ENCODE assay signal across 13 mouse cellular contexts in the genomic region with DNA sequence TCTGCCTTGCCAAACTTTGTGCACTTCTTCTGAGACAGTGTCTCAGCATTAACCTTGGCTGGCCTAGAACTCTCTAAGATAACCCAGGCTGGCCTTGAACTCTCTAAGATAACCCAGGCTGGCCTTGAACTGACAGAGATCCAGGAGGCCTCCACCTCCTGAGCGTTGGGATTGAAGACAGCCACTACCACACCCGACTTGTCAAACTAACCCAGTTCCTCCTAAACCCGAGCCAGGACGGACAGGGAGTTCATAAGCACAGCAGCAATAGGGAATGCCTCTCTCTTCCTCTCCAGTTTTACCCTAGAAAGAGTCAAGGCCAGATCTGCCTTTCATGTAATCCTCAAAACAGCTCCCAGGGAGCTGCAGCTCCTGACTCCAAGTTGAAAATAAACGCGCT. TPM values are rescaled to one million over a fixed set of nuclear protein-coding genes. Genes with fewer than 3 reads are reported as not detected.
A peak's percentile ranks its signal among the peaks of the same experiment; 100 is the strongest.
DNase-seq lines count a peak whose midpoint lies in the region; ATAC-seq and TF ChIP-seq lines count a peak whose summit lies in the region.
"Had no signal": no experiment of that assay in that cellular context is flagged by ENCODE, and none has a peak within 500 bp of the region (broad histone marks: within the 10 kb centered on the region; RNA-seq: fewer than 3 reads in every experiment).

No protein-coding gene starts in this region.

- no peak overlapping the region for H3K4me3 ChIP-seq in forebrain, embryonic 12.5 days (replicated peaks)
- H3K4me3 ChIP-seq in forebrain, embryonic 11.5 days (ENCODE audit: low read depth, low read length) = no peak overlapping the region
- no peak overlapping the region for H3K4me3 ChIP-seq in kidney, postnatal 0 days (replicated peaks; ENCODE audit: low read depth, low read length)
- H3K4me3 ChIP-seq in embryonic facial prominence, embryonic 15.5 days (replicated peaks) = no peak overlapping the region
- peak overlapping the region; percentile 67 for H3K4me3 ChIP-seq in myocyte
- no peak overlapping the region for H3K4me3 ChIP-seq in midbrain, postnatal 0 days (ENCODE audit: low read depth, low read length)

- 0 out of 2 replicates have a peak, but pooled peaks cover 5% of the 10 kb centered on the region for H3K36me3 ChIP-seq in forebrain, embryonic 12.5 days (replicated peaks)
- no peaks in the 10 kb centered on the region for H3K36me3 ChIP-seq in forebrain, embryonic 11.5 days (ENCODE audit: control insufficient read depth, insufficient read depth, low read length)
- peaks cover 4% of the 10 kb centered on the region; the same call in 1 of the 2 replicates for H3K36me3 ChIP-seq in kidney, postnatal 0 days (ENCODE audit: insufficient read depth, low read length)
- H3K36me3 ChIP-seq in embryonic facial prominence, embryonic 15.5 days = peaks cover 4% of the 10 kb centered on the region; the same call in 1 of the 2 replicates
- H3K36me3 ChIP-seq in myocyte (ENCODE audit: control insufficient read depth, insufficient read depth) = peaks cover 7% of the 10 kb centered on the region
- no peaks in the 10 kb centered on the region for H3K36me3 ChIP-seq in midbrain, postnatal 0 days (ENCODE audit: insufficient read depth, low read length)
- H3K36me3 ChIP-seq: forebrain, embryonic 15.5 days had no signal

- DNase-seq in forebrain, embryonic 11.5 days (ENCODE audit: low spot score) = no peak
- no peak for DNase-seq in kidney, postnatal 0 days (ENCODE audit: low spot score)
- DNase-seq in kidney, postnatal 25 days = no peak
- no peak for DNase-seq in midbrain, postnatal 0 days (ENCODE audit: low spot score)
- DNase-seq in right cerebral cortex, postnatal 4 days = no peak
- DNase-seq: cerebellum, postnatal 36 days; heart, postnatal 36 days; kidney, adult 9 months; lung, postnatal 4 days had no signal

- WGBS in forebrain, embryonic 12.5 days = 76% methylated on average over 6 of the region's 6 CpGs
- 80% methylated on average over 6 of the region's 6 CpGs for WGBS in forebrain, embryonic 11.5 days
- 57% methylated on average over 6 of the region's 6 CpGs for WGBS in kidney, postnatal 0 days
- WGBS in embryonic facial prominence, embryonic 15.5 days = 42% methylated on average over 6 of the region's 6 CpGs
- WGBS in midbrain, postnatal 0 days = 66% methylated on average over 6 of the region's 6 CpGs

- TF ChIP-seq CTCF in kidney, postnatal 0 days (IDR thresholded peaks at IDR 0.05; ENCODE audit: low read depth) = no peak
- no peak for TF ChIP-seq CTCF in midbrain, postnatal 0 days (IDR thresholded peaks at IDR 0.05)

- H3K9ac ChIP-seq in forebrain, embryonic 12.5 days = 0 out of 2 replicates have a peak overlapping the region, but pooled peaks have one; percentile 29
- H3K9ac ChIP-seq in forebrain, embryonic 11.5 days (ENCODE audit: low read length) = no peak overlapping the region
- no peak overlapping the region for H3K9ac ChIP-seq in kidney, postnatal 0 days (ENCODE audit: low read depth, low read length)
- H3K9ac ChIP-seq in embryonic facial prominence, embryonic 15.5 days = no peak overlapping the region
- H3K9ac ChIP-seq in midbrain, postnatal 0 days (replicated peaks; ENCODE audit: low read length, poor library complexity, severe bottlenecking) = no peak overlapping the region
- H3K9ac ChIP-seq: forebrain, embryonic 15.5 days had no signal

- no peak for TF ChIP-seq POLR2A in myocyte (IDR thresholded peaks at IDR 0.05; ENCODE audit: insufficient read length, low read depth)

- no peaks in the 10 kb centered on the region for H3K27me3 ChIP-seq in forebrain, embryonic 12.5 days
- no peaks in the 10 kb centered on the region for H3K27me3 ChIP-seq in forebrain, embryonic 11.5 days (ENCODE audit: control insufficient read depth, insufficient read depth, low read length)
- no peaks in the 10 kb centered on the region for H3K27me3 ChIP-seq in kidney, postnatal 0 days (ENCODE audit: insufficient read depth, low read length)
- H3K27me3 ChIP-seq in embryonic facial prominence, embryonic 15.5 days = no peaks in the 10 kb centered on the region
- no peaks in the 10 kb centered on the region for H3K27me3 ChIP-seq in myocyte (ENCODE audit: control insufficient read depth, insufficient read depth, insufficient read length)
- H3K27me3 ChIP-seq in midbrain, postnatal 0 days (ENCODE audit: insufficient read depth, low read length) = no peaks in the 10 kb centered on the region
- H3K27me3 ChIP-seq: forebrain, embryonic 15.5 days had no signal

- H3ac ChIP-seq in myocyte (ENCODE audit: control insufficient read depth, insufficient read length) = no peak overlapping the region

- H3K4me2 ChIP-seq in forebrain, embryonic 12.5 days = no peak overlapping the region
- H3K4me2 ChIP-seq in forebrain, embryonic 11.5 days (ENCODE audit: low read depth, low read length, severe bottlenecking) = no peak overlapping the region
- peak overlapping the region; percentile 10; the same call in 1 of the 2 replicates for H3K4me2 ChIP-seq in kidney, postnatal 0 days (ENCODE audit: low read length)
- 0 out of 2 replicates have a peak overlapping the region, but pooled peaks have one; percentile 5 for H3K4me2 ChIP-seq in embryonic facial prominence, embryonic 15.5 days (replicated peaks)
- H3K4me2 ChIP-seq in myocyte (ENCODE audit: low read depth) = peak overlapping the region; percentile 90
- H3K4me2 ChIP-seq in midbrain, postnatal 0 days (ENCODE audit: low read depth, low read length, poor library complexity, severe bottlenecking) = no peak overlapping the region

- H3K27ac ChIP-seq in forebrain, embryonic 12.5 days = no peak overlapping the region
- H3K27ac ChIP-seq in forebrain, embryonic 11.5 days (ENCODE audit: low read depth, low read length) = no peak overlapping the region
- no peak overlapping the region for H3K27ac ChIP-seq in kidney, postnatal 0 days
- H3K27ac ChIP-seq in embryonic facial prominence, embryonic 15.5 days (replicated peaks) = no peak overlapping the region; the same call in 1 of the 2 replicates
- H3K27ac ChIP-seq in midbrain, postnatal 0 days (ENCODE audit: low read depth, low read length) = no peak overlapping the region
- H3K27ac ChIP-seq: forebrain, embryonic 15.5 days had no signal

- ATAC-seq in forebrain, embryonic 12.5 days (ENCODE audit: low FRiP score) = no peak
- no peak for ATAC-seq in forebrain, embryonic 11.5 days (replicated peaks; ENCODE audit: low FRiP score)
- ATAC-seq in kidney, postnatal 0 days (replicated peaks; ENCODE audit: low FRiP score, low read depth) = no peak
- no peak for ATAC-seq in embryonic facial prominence, embryonic 15.5 days (ENCODE audit: insufficient number of reproducible peaks, low FRiP score, low TSS enrichment, low read depth)
- ATAC-seq in midbrain, postnatal 0 days (ENCODE audit: low FRiP score) = no peak
- ATAC-seq: forebrain, embryonic 15.5 days had no signal

- no peaks in the 10 kb centered on the region for H3K9me3 ChIP-seq in forebrain, embryonic 12.5 days
- no peaks in the 10 kb centered on the region for H3K9me3 ChIP-seq in forebrain, embryonic 11.5 days (ENCODE audit: control insufficient read depth, low read length)
- no peaks in the 10 kb centered on the region for H3K9me3 ChIP-seq in kidney, postnatal 0 days (replicated peaks; ENCODE audit: low read length)
- H3K9me3 ChIP-seq in embryonic facial prominence, embryonic 15.5 days (replicated peaks) = no peaks in the 10 kb centered on the region
- no peaks in the 10 kb centered on the region for H3K9me3 ChIP-seq in midbrain, postnatal 0 days (ENCODE audit: low read length)
- H3K9me3 ChIP-seq: forebrain, embryonic 15.5 days had no signal

- peaks cover 24% of the 10 kb centered on the region for H3K4me1 ChIP-seq in forebrain, embryonic 12.5 days
- 0 out of 2 replicates have a peak, but pooled peaks cover 5% of the 10 kb centered on the region for H3K4me1 ChIP-seq in forebrain, embryonic 11.5 days (replicated peaks; ENCODE audit: control insufficient read depth, insufficient read depth, low read length)
- H3K4me1 ChIP-seq in kidney, postnatal 0 days (replicated peaks; ENCODE audit: insufficient read depth, low read length) = peaks cover 22% of the 10 kb centered on the region; the same call in 1 of the 2 replicates
- H3K4me1 ChIP-seq in embryonic facial prominence, embryonic 15.5 days = peaks cover 59% of the 10 kb centered on the region
- H3K4me1 ChIP-seq in midbrain, postnatal 0 days (ENCODE audit: insufficient read depth, low read length) = no peaks in the 10 kb centered on the region

- H3K79me2 ChIP-seq in myocyte (ENCODE audit: control insufficient read depth, insufficient read depth) = peaks cover 61% of the 10 kb centered on the region

TF ChIP-seq in myocyte, 11 proteins besides CTCF, POLR2A, EP300 and RAD21:
- TF ChIP-seq CEBPB (IDR thresholded peaks at IDR 0.05; ENCODE audit: insufficient read depth, poor library complexity, severe bottlenecking) (no peak), USF1 (IDR thresholded peaks at IDR 0.05; ENCODE audit: low read depth) (no peak), TCF3 (IDR thresholded peaks at IDR 0.05; ENCODE audit: insufficient read length, low read depth) (no peak), POLR2AphosphoS2 (IDR thresholded peaks at IDR 0.05; ENCODE audit: insufficient read length, low read depth) (no peak), MYOD1 (IDR thresholded peaks at IDR 0.05; ENCODE audit: control insufficient read depth in 1 of 3, insufficient read length in 2 of 3, low read depth in 2 of 3) (no peak), MAX (IDR thresholded peaks at IDR 0.05; ENCODE audit: low read depth) (no peak), REST (IDR thresholded peaks at IDR 0.05; ENCODE audit: insufficient read depth, insufficient read length) (no peak), TCF12 (IDR thresholded peaks at IDR 0.05; ENCODE audit: insufficient read depth, poor library complexity, severe bottlenecking) (no peak), E2F4 (IDR thresholded peaks at IDR 0.05; ENCODE audit: insufficient read depth) (no peak)

RNA-seq across cellular contexts. Expression of a gene that starts 3.2 kb away (rescaled TPM):
- polyA plus RNA-seq in forebrain, embryonic 12.5 days (2016; fragmentation: Nextera tagmentation; extraction: Ambion mirVana) = 41.3 and 41.9 TPM in 2 replicates
- 50.0 and 51.1 TPM in 2 replicates for polyA plus RNA-seq in forebrain, embryonic 11.5 days (2014; fragmentation: Nextera tagmentation; extraction: Ambion mirVana)
- 33.2 and 36.6 TPM in 2 replicates for polyA plus RNA-seq in kidney, postnatal 0 days (2015; fragmentation: Nextera tagmentation; extraction: Ambion mirVana)
- polyA plus RNA-seq in embryonic facial prominence, embryonic 15.5 days (2015; fragmentation: Nextera tagmentation; extraction: Ambion mirVana) = 40.0 and 41.7 TPM in 2 replicates
- polyA plus RNA-seq in myocyte (2012; fragmentation: generic; extraction: Trizol) = 26.9 TPM
- total RNA-seq in midbrain, postnatal 0 days (2014; rRNA removed) = 19.5 and 22.3 TPM in 2 replicates
- polyA plus RNA-seq in midbrain, postnatal 0 days (2015; fragmentation: Nextera tagmentation; extraction: Ambion mirVana) = 9.8 and 12.8 TPM in 2 replicates

Comparison
In these comparisons a context has a peak if more than half of its experiments do, and no peak if none do; other contexts are left out.
1. H3K4me2 ChIP-seq: peak in kidney, postnatal 0 days (single experiment), embryonic facial prominence, embryonic 15.5 days (single experiment) and myocyte (single experiment); none in forebrain, embryonic 12.5 days (single experiment), forebrain, embryonic 11.5 days (single experiment) and midbrain, postnatal 0 days (single experiment).